Mouse (Mus musculus): ENCODE results near the gene Prkcq. TPM values are rescaled to one million over a fixed set of nuclear protein-coding genes. Genes with fewer than 3 reads are reported as not detected.

Prkcq gene
- polyA plus RNA-seq, 1 experiment from 2014 or later: 11.9 TPM

GRCm38 (mm10) chr2:11204232-11204631 is 32.3 kb downstream of the Prkcq start:
- DNase-seq (ENCODE audit: low spot score): peak; percentile 25
- Histone ChIP-seq H3K27ac (ENCODE audit: low read depth, low read length) (no peak overlapping the region), H3K9ac (ENCODE audit: low read depth, low read length) (no peak overlapping the region), H3K4me3 (ENCODE audit: low read depth, low read length) (no peak overlapping the region), H3K36me3 (ENCODE audit: control insufficient read depth, insufficient read depth, low read length) (no peaks in the 10 kb centered on the region), H3K4me2 (no peak overlapping the region), H3K9me3 (ENCODE audit: control insufficient read depth, low read length) (no peaks in the 10 kb centered on the region), H3K4me1 (replicated peaks; ENCODE audit: control insufficient read depth, insufficient read depth, low read length) (peaks cover 15% of the 10 kb centered on the region), H3K27me3 (replicated peaks; ENCODE audit: control insufficient read depth, insufficient read depth, low read length) (no peaks in the 10 kb centered on the region)
- ATAC-seq (replicated peaks; ENCODE audit: low FRiP score): no peak
- WGBS: 66% methylated on average over 5 of the region's 5 CpGs

- Histone ChIP-seq H3K4me2 (no peak overlapping the region), H3K9ac (ENCODE audit: low read depth, low read length) (no peak overlapping the region), H3K9me3 (ENCODE audit: control insufficient read depth, low read length) (no peaks in the 10 kb centered on the region), H3K27me3 (replicated peaks; ENCODE audit: control insufficient read depth, insufficient read depth, low read length) (no peaks in the 10 kb centered on the region), H3K4me1 (replicated peaks; ENCODE audit: control insufficient read depth, insufficient read depth, low read length) (peaks cover 22% of the 10 kb centered on the region), H3K36me3 (ENCODE audit: control insufficient read depth, insufficient read depth, low read length) (no peaks in the 10 kb centered on the region), H3K4me3 (ENCODE audit: low read depth, low read length) (no peak overlapping the region), H3K27ac (ENCODE audit: low read depth, low read length) (no peak overlapping the region)
- WGBS: 74% methylated on average over 9 of the region's 9 CpGs
- ATAC-seq (replicated peaks; ENCODE audit: low FRiP score) (no peak), DNase-seq (ENCODE audit: low spot score) (peak; percentile 25)
These were observed 33.1 kb downstream of the Prkcq start for GRCm38 (mm10) chr2:11204961-11205360.

- DNase-seq (ENCODE audit: low spot score) (peak; percentile 10), ATAC-seq (replicated peaks; ENCODE audit: low FRiP score) (no peak)
- H3K9ac ChIP-seq (ENCODE audit: low read depth, low read length): no peak overlapping the region
- H3K36me3 ChIP-seq (ENCODE audit: control insufficient read depth, insufficient read depth, low read length): no peaks in the 10 kb centered on the region
- no peaks in the 10 kb centered on the region for H3K27me3 ChIP-seq (replicated peaks; ENCODE audit: control insufficient read depth, insufficient read depth, low read length)
- peaks cover 28% of the 10 kb centered on the region for H3K4me1 ChIP-seq (replicated peaks; ENCODE audit: control insufficient read depth, insufficient read depth, low read length)
- WGBS: 63% methylated on average over 6 of the region's 6 CpGs
- H3K4me3 ChIP-seq (ENCODE audit: low read depth, low read length): no peak overlapping the region
- no peak overlapping the region for H3K4me2 ChIP-seq
- no peak overlapping the region for H3K27ac ChIP-seq (ENCODE audit: low read depth, low read length)
- H3K9me3 ChIP-seq (ENCODE audit: control insufficient read depth, low read length): no peaks in the 10 kb centered on the region
These were observed 33.8 kb downstream of the Prkcq start for GRCm38 (mm10) chr2:11205720-11206119.

GRCm38 (mm10) chr2:11208263-11208662 is 36.4 kb downstream of the Prkcq start:
- WGBS: 48% methylated on average over 9 of the region's 9 CpGs
- Histone ChIP-seq H3K27me3 (replicated peaks; ENCODE audit: control insufficient read depth, insufficient read depth, low read length) (no peaks in the 10 kb centered on the region), H3K27ac (ENCODE audit: low read depth, low read length) (no peak overlapping the region), H3K4me3 (ENCODE audit: low read depth, low read length) (no peak overlapping the region), H3K9ac (ENCODE audit: low read depth, low read length) (no peak overlapping the region), H3K4me1 (replicated peaks; ENCODE audit: control insufficient read depth, insufficient read depth, low read length) (peaks cover 28% of the 10 kb centered on the region), H3K9me3 (ENCODE audit: control insufficient read depth, low read length) (no peaks in the 10 kb centered on the region), H3K36me3 (ENCODE audit: control insufficient read depth, insufficient read depth, low read length) (no peaks in the 10 kb centered on the region), H3K4me2 (no peak overlapping the region)
- DNase-seq (ENCODE audit: low spot score): no peak
- ATAC-seq (replicated peaks; ENCODE audit: low FRiP score): no peak

- peaks cover 20% of the 10 kb centered on the region for H3K4me1 ChIP-seq (replicated peaks; ENCODE audit: control insufficient read depth, insufficient read depth, low read length)
- ATAC-seq (replicated peaks; ENCODE audit: low FRiP score) (no peak), DNase-seq (ENCODE audit: low spot score) (no peak)
- H3K36me3 ChIP-seq (ENCODE audit: control insufficient read depth, insufficient read depth, low read length): no peaks in the 10 kb centered on the region
- no peaks in the 10 kb centered on the region for H3K27me3 ChIP-seq (replicated peaks; ENCODE audit: control insufficient read depth, insufficient read depth, low read length)
- H3K27ac ChIP-seq (ENCODE audit: low read depth, low read length): no peak overlapping the region
- peak overlapping the region; percentile 21 for H3K4me2 ChIP-seq
- H3K4me3 ChIP-seq (ENCODE audit: low read depth, low read length): no peak overlapping the region
- no peak overlapping the region for H3K9ac ChIP-seq (ENCODE audit: low read depth, low read length)
- no peaks in the 10 kb centered on the region for H3K9me3 ChIP-seq (ENCODE audit: control insufficient read depth, low read length)
- WGBS: 27% methylated on average over 6 of the region's 6 CpGs
These were observed 37.4 kb downstream of the Prkcq start for GRCm38 (mm10) chr2:11209335-11209734.

- Histone ChIP-seq H3K27ac (ENCODE audit: low read depth, low read length) (no peak overlapping the region), H3K4me2 (no peak overlapping the region), H3K36me3 (ENCODE audit: control insufficient read depth, insufficient read depth, low read length) (no peaks in the 10 kb centered on the region), H3K4me3 (ENCODE audit: low read depth, low read length) (no peak overlapping the region), H3K27me3 (replicated peaks; ENCODE audit: control insufficient read depth, insufficient read depth, low read length) (no peaks in the 10 kb centered on the region), H3K9me3 (ENCODE audit: control insufficient read depth, low read length) (no peaks in the 10 kb centered on the region), H3K9ac (ENCODE audit: low read depth, low read length) (no peak overlapping the region), H3K4me1 (replicated peaks; ENCODE audit: control insufficient read depth, insufficient read depth, low read length) (peaks cover 19% of the 10 kb centered on the region)
- ATAC-seq (replicated peaks; ENCODE audit: low FRiP score) (0 out of 2 replicates have a peak, but pooled peaks have one; percentile 18), DNase-seq (ENCODE audit: low spot score) (no peak)
- WGBS: 50% methylated on average over 8 of the region's 8 CpGs
These were observed 38.5 kb downstream of the Prkcq start for GRCm38 (mm10) chr2:11210241-11210916.

GRCm38 (mm10) chr2:11211961-11212562 is 40.2 kb downstream of the Prkcq start:
- Histone ChIP-seq H3K27me3 (replicated peaks; ENCODE audit: control insufficient read depth, insufficient read depth, low read length) (no peaks in the 10 kb centered on the region), H3K36me3 (ENCODE audit: control insufficient read depth, insufficient read depth, low read length) (no peaks in the 10 kb centered on the region), H3K4me1 (replicated peaks; ENCODE audit: control insufficient read depth, insufficient read depth, low read length) (peaks cover 21% of the 10 kb centered on the region), H3K9me3 (ENCODE audit: control insufficient read depth, low read length) (no peaks in the 10 kb centered on the region), H3K9ac (ENCODE audit: low read depth, low read length) (no peak overlapping the region), H3K4me2 (no peak overlapping the region), H3K27ac (ENCODE audit: low read depth, low read length) (no peak overlapping the region), H3K4me3 (ENCODE audit: low read depth, low read length) (no peak overlapping the region)
- DNase-seq (ENCODE audit: low spot score): no peak
- no peak for ATAC-seq (replicated peaks; ENCODE audit: low FRiP score)
- 63% methylated on average over 7 of the region's 7 CpGs for WGBS

GRCm38 (mm10) chr2:11216421-11216820 is 44.5 kb downstream of the Prkcq start:
- ATAC-seq (replicated peaks; ENCODE audit: low FRiP score): no peak

GRCm38 (mm10) chr2:11216847-11217246 is 44.9 kb downstream of the Prkcq start:
- no peak for ATAC-seq (replicated peaks; ENCODE audit: low FRiP score)
- H3K27ac ChIP-seq (ENCODE audit: low read depth, low read length): no peak overlapping the region
- no peak for DNase-seq (ENCODE audit: low spot score)
- 70% methylated on average over 5 of the region's 5 CpGs for WGBS
- no peak overlapping the region for H3K9ac ChIP-seq (ENCODE audit: low read depth, low read length)
- H3K4me2 ChIP-seq: no peak overlapping the region
- no peaks in the 10 kb centered on the region for H3K9me3 ChIP-seq (ENCODE audit: control insufficient read depth, low read length)
- no peaks in the 10 kb centered on the region for H3K36me3 ChIP-seq (ENCODE audit: control insufficient read depth, insufficient read depth, low read length)
- H3K27me3 ChIP-seq (replicated peaks; ENCODE audit: control insufficient read depth, insufficient read depth, low read length): no peaks in the 10 kb centered on the region
- H3K4me3 ChIP-seq (ENCODE audit: low read depth, low read length): no peak overlapping the region
- peaks cover 20% of the 10 kb centered on the region for H3K4me1 ChIP-seq (replicated peaks; ENCODE audit: control insufficient read depth, insufficient read depth, low read length)

More at GRCm38 (mm10) chr2:11216421-11216820, 44.5 kb downstream of the Prkcq start:
- no peak overlapping the region for H3K4me3 ChIP-seq (ENCODE audit: low read depth, low read length)
- H3K4me2 ChIP-seq: no peak overlapping the region
- no peak for DNase-seq (ENCODE audit: low spot score)
- no peaks in the 10 kb centered on the region for H3K27me3 ChIP-seq (replicated peaks; ENCODE audit: control insufficient read depth, insufficient read depth, low read length)
- WGBS: 81% methylated on average over 4 of the region's 4 CpGs
- no peaks in the 10 kb centered on the region for H3K36me3 ChIP-seq (ENCODE audit: control insufficient read depth, insufficient read depth, low read length)
- no peaks in the 10 kb centered on the region for H3K9me3 ChIP-seq (ENCODE audit: control insufficient read depth, low read length)
- H3K4me1 ChIP-seq (replicated peaks; ENCODE audit: control insufficient read depth, insufficient read depth, low read length): peaks cover 23% of the 10 kb centered on the region
- no peak overlapping the region for H3K9ac ChIP-seq (ENCODE audit: low read depth, low read length)
- H3K27ac ChIP-seq (ENCODE audit: low read depth, low read length): no peak overlapping the region

All from liver, embryonic 11.5 days (tissue).